Mouse (Mus musculus) neural tube, embryonic 12.5 days (tissue): ENCODE measurements at regions not wholly inside any gene's neighbourhood (a gene's known extent, or its start where the extent isn't known, plus 50 kb on each side); places are given as distances from the start of the nearest gene placed in this dataset.

Experiments used
- ATAC-seq: fragments of 200-750 bp; cut with Nextera tagmentation; 2 replicates; pipeline ENCODE4 v1.8.0; 2017; ENCODE audit warnings: low read depth, mild to moderate bottlenecking, moderate TSS enrichment, moderate library complexity; ENCODE audit not compliant: low FRiP score
- H3K27ac ChIP-seq: fragments of 300-500 bp; sonication (generic); 2 replicates; pipeline ENCODE4 v1.5.1; 2016
- H3K27me3 ChIP-seq: fragments of 300-500 bp; sonication (generic); replicated peaks from 2 replicates; pipeline ENCODE4 v1.6.1; 2016; ENCODE audit warnings: mild to moderate bottlenecking
- H3K36me3 ChIP-seq: fragments of 300-500 bp; sonication (generic); 2 replicates; pipeline ENCODE4 v1.6.1; 2016; ENCODE audit warnings: mild to moderate bottlenecking
- H3K4me1 ChIP-seq: fragments of 300-500 bp; sonication (generic); 2 replicates; pipeline ENCODE4 v1.6.1; 2016
- H3K4me2 ChIP-seq: fragments of 300-500 bp; sonication (generic); replicated peaks from 2 replicates; pipeline ENCODE4 v1.6.1; 2016; ENCODE audit warnings: mild to moderate bottlenecking
- H3K4me3 ChIP-seq: fragments of 300-500 bp; sonication (generic); 2 replicates; pipeline ENCODE4 v1.5.1; 2016
- H3K9ac ChIP-seq: fragments of 300-500 bp; sonication (generic); 2 replicates; pipeline ENCODE4 v1.6.1; 2016; ENCODE audit warnings: mild to moderate bottlenecking
- H3K9me3 ChIP-seq: fragments of 300-500 bp; sonication (generic); 2 replicates; pipeline ENCODE4 v1.6.1; 2016; ENCODE audit warnings: mild to moderate bottlenecking
- WGBS: fragments of 180-500 bp; shearing (Covaris S2); methylation state at CpG from one replicate; pipeline ENCODE4 v1.1.7; 2016; 5-methylcytosine and 5-hydroxymethylcytosine counted together

DNA sequence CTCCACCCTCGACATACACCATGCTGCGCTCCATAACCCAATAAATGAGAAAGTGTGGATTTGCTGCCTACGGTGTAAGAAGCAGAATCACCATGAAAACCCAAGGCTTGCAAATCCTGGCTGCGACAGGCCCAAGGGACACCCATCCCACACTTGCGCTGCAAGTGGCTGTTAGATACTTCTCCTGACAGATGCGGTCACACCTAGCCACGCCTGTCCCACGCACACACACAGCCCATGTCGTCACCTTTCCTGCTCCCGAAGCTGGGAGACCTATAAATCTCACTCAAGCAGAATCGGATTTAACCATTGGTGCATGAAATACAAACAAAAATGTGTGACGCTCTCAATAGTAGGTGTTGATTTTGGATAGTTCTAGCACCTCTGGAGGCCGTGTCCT, 145.8 kb downstream of the Irs2 start:
- WGBS, result 76% methylated on average over 13 of the region's 13 CpGs
- Histone ChIP-seq H3K27me3 (0 out of 2 replicates have a peak, but pooled peaks cover 2% of the 10 kb centered on the region), H3K27ac (no peak overlapping the region), H3K4me2 (no peak overlapping the region), H3K9ac (no peak overlapping the region), H3K9me3 (no peaks in the 10 kb centered on the region), H3K4me1 (peaks cover 12% of the 10 kb centered on the region; the same call in 1 of the 2 replicates), H3K4me3 (no peak overlapping the region), H3K36me3 (no peaks in the 10 kb centered on the region)
- ATAC-seq, result no peak

GRCm38 (mm10) chr8:10860810-10861209, 147.4 kb downstream of the Irs2 start:
- no peak overlapping the region for H3K9ac ChIP-seq
- no peak overlapping the region for H3K27ac ChIP-seq
- peaks cover 10% of the 10 kb centered on the region; the same call in 1 of the 2 replicates for H3K4me1 ChIP-seq
- ATAC-seq, result no peak
- H3K4me3 ChIP-seq, result no peak overlapping the region
- H3K27me3 ChIP-seq, result 0 out of 2 replicates have a peak, but pooled peaks cover 2% of the 10 kb centered on the region
- H3K4me2 ChIP-seq, result no peak overlapping the region
- WGBS, result 89% methylated on average over 4 of the region's 4 CpGs
- no peaks in the 10 kb centered on the region for H3K9me3 ChIP-seq
- H3K36me3 ChIP-seq, result no peaks in the 10 kb centered on the region

DNA sequence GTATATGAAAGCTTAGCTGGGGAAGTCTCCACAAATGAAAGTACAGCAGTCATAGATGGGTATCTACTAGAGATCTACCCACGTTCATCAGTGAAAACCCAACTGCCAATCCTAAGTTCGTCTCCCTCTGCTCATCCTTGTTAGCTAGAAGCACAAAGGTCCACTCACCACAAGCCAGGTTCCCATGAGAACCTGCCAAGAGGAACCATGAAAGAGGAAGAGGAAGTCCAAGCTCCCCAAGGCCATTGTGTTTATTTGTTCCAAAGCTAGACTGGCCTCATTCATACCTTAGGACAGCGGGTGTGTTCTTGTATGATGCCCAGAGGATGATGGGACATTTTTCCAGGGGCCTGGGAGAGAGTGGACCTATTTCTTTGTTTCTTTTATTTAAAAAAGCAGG, 150.4 kb downstream of the Irs2 start:
- Histone ChIP-seq H3K4me3 (no peak overlapping the region), H3K4me2 (no peak overlapping the region), H3K27me3 (0 out of 2 replicates have a peak, but pooled peaks cover 2% of the 10 kb centered on the region), H3K27ac (no peak overlapping the region), H3K9ac (no peak overlapping the region), H3K36me3 (no peaks in the 10 kb centered on the region), H3K9me3 (no peaks in the 10 kb centered on the region), H3K4me1 (peaks cover 3% of the 10 kb centered on the region; the same call in 1 of the 2 replicates)
- 92% methylated on average over 3 of the region's 3 CpGs for WGBS
- no peak for ATAC-seq

DNA sequence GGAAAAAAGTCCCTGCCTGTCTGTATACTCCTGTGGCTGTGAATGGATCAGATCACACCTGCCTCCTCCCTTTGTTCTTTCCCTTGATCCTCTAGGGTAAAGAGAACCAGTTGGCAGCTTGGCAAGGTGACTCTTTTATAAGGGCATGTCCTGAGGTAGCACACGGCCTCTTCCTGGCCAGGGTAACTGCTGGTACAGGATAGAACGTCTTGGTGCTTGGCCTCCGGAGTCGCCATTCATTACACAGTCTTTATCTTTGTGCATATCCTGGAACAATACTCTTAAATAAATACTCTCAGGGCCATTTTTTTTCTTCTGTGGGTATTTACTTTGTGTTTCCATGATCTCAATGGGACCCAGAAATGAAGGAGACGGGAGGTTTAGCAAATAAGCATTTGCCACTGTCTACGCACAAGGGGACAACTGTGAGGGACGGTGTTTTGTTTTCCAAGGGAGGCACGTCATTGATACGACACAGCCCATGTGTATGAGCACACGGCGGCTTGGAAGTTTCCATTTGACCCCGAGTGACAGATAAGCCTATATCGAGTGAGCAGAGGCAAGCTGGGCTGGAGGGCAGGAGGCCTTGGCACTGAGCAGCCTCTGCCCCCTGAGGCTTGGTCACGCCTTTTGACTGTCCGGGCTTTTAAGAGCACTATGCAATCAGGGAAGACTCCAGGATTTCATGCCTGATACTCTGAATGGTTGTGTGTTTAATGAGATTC, 151.1 kb downstream of the Irs2 start:
- H3K9me3 ChIP-seq, result no peaks in the 10 kb centered on the region
- H3K4me2 ChIP-seq, result no peak overlapping the region
- no peak overlapping the region for H3K4me3 ChIP-seq
- H3K27me3 ChIP-seq, result 0 out of 2 replicates have a peak, but pooled peaks cover 2% of the 10 kb centered on the region
- WGBS, result 39% methylated on average over 15 of the region's 15 CpGs
- H3K4me1 ChIP-seq, result peaks cover 3% of the 10 kb centered on the region; the same call in 1 of the 2 replicates
- no peaks in the 10 kb centered on the region for H3K36me3 ChIP-seq
- H3K27ac ChIP-seq, result no peak overlapping the region
- ATAC-seq, result no peak
- no peak overlapping the region for H3K9ac ChIP-seq

- no peak overlapping the region for H3K4me2 ChIP-seq
- no peaks in the 10 kb centered on the region for H3K36me3 ChIP-seq
- WGBS, result 89% methylated on average over 3 of the region's 3 CpGs
- no peak overlapping the region for H3K4me3 ChIP-seq
- H3K9ac ChIP-seq, result no peak overlapping the region
- H3K27ac ChIP-seq, result no peak overlapping the region
- no peaks in the 10 kb centered on the region for H3K9me3 ChIP-seq
- peaks cover 3% of the 10 kb centered on the region; the same call in 1 of the 2 replicates for H3K4me1 ChIP-seq
- no peaks in the 10 kb centered on the region for H3K27me3 ChIP-seq
- ATAC-seq, result no peak
These were observed 152.6 kb downstream of the Irs2 start for GRCm38 (mm10) chr8:10855696-10856095.

GRCm38 (mm10) chr8:10855131-10855530, 153.1 kb downstream of the Irs2 start:
- H3K4me2 ChIP-seq, result no peak overlapping the region
- WGBS, result 82% methylated on average over 4 of the region's 4 CpGs
- H3K36me3 ChIP-seq, result no peaks in the 10 kb centered on the region
- H3K27ac ChIP-seq, result no peak overlapping the region
- H3K9ac ChIP-seq, result no peak overlapping the region
- no peaks in the 10 kb centered on the region for H3K9me3 ChIP-seq
- no peak overlapping the region for H3K4me3 ChIP-seq
- H3K4me1 ChIP-seq, result peaks cover 3% of the 10 kb centered on the region; the same call in 1 of the 2 replicates
- no peak for ATAC-seq
- no peaks in the 10 kb centered on the region for H3K27me3 ChIP-seq

DNA sequence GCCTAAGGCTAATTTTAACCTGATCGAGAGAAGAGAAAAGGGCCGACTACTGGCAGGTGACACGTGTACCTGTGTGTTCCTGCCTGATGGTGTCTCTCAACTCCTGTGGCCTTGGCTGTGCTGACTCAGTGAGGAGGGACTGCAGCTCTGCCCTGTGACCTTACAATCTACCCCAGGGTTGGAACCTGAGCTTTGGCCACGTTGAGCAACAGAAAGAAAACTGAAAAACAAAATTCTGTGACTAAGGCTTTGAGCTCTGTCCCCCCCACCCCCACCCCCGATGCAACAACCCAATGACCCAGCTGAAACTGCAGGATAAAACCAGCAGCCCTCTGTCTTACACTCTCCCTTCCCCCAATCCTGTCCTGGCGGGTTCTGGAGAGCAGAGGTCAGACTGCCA, 153.7 kb downstream of the Irs2 start:
- no peaks in the 10 kb centered on the region for H3K36me3 ChIP-seq
- peaks cover 3% of the 10 kb centered on the region; the same call in 1 of the 2 replicates for H3K4me1 ChIP-seq
- no peak overlapping the region for H3K4me2 ChIP-seq
- H3K9me3 ChIP-seq, result no peaks in the 10 kb centered on the region
- no peak for ATAC-seq
- 67% methylated on average over 6 of the region's 6 CpGs for WGBS
- no peak overlapping the region for H3K4me3 ChIP-seq
- no peaks in the 10 kb centered on the region for H3K27me3 ChIP-seq
- no peak overlapping the region for H3K9ac ChIP-seq
- H3K27ac ChIP-seq, result no peak overlapping the region

DNA sequence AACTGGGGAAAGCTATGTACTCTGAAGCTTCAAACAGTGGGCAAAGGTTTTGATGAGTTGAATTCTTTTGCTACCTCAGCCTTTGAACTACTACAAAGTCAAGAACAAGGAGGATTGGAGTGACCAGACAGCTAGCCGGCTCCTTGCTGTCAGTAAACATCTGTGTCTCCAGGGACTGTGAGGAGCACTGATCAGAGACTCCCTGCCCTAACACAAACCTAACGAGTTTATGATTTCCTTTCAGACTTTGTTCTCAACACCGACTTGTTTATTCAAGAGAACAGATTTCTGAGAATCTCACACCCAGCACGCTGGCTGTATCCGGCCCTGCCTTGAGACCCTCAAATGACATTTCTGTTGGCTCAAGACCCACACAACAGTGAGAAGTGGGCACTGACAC, 154.4 kb downstream of the Irs2 start:
- no peak overlapping the region for H3K27ac ChIP-seq
- no peak for ATAC-seq
- WGBS, result 67% methylated on average over 5 of the region's 5 CpGs

GRCm38 (mm10) chr8:10849916-10850315, 158.3 kb downstream of the Irs2 start:
- WGBS, result 93% methylated on average over 7 of the region's 7 CpGs
- Histone ChIP-seq H3K9ac (no peak overlapping the region), H3K4me2 (no peak overlapping the region), H3K27me3 (no peaks in the 10 kb centered on the region), H3K4me3 (no peak overlapping the region), H3K27ac (no peak overlapping the region), H3K36me3 (no peaks in the 10 kb centered on the region), H3K4me1 (no peaks in the 10 kb centered on the region), H3K9me3 (no peaks in the 10 kb centered on the region)
- no peak for ATAC-seq

More for the DNA sequence above, 154.4 kb downstream of the Irs2 start:
- Histone ChIP-seq H3K27me3 (no peaks in the 10 kb centered on the region), H3K4me1 (peaks cover 3% of the 10 kb centered on the region; the same call in 1 of the 2 replicates), H3K9me3 (no peaks in the 10 kb centered on the region), H3K36me3 (no peaks in the 10 kb centered on the region), H3K9ac (no peak overlapping the region), H3K4me2 (no peak overlapping the region), H3K4me3 (no peak overlapping the region)

GRCm38 (mm10) chr8:10845607-10846006, 162.7 kb downstream of the Irs2 start:
- 67% methylated on average over 6 of the region's 6 CpGs for WGBS
- Histone ChIP-seq H3K36me3 (no peaks in the 10 kb centered on the region), H3K27me3 (no peaks in the 10 kb centered on the region), H3K4me3 (no peak overlapping the region), H3K9me3 (no peaks in the 10 kb centered on the region), H3K4me1 (no peaks in the 10 kb centered on the region), H3K27ac (no peak overlapping the region), H3K4me2 (no peak overlapping the region), H3K9ac (no peak overlapping the region)
- no peak for ATAC-seq

GRCm38 (mm10) chr8:10840853-10841531, 167.3 kb downstream of the Irs2 start:
- Histone ChIP-seq H3K9ac (no peak overlapping the region), H3K4me3 (no peak overlapping the region), H3K4me2 (no peak overlapping the region), H3K9me3 (no peaks in the 10 kb centered on the region), H3K27ac (no peak overlapping the region), H3K4me1 (no peaks in the 10 kb centered on the region), H3K27me3 (no peaks in the 10 kb centered on the region), H3K36me3 (no peaks in the 10 kb centered on the region)
- no peak for ATAC-seq
- 91% methylated on average over 12 of the region's 12 CpGs for WGBS

GRCm38 (mm10) chr8:10840044-10840443, 168.2 kb downstream of the Irs2 start:
- no peak for ATAC-seq
- 85% methylated on average over 1 of the region's 1 CpGs for WGBS
- Histone ChIP-seq H3K27me3 (no peaks in the 10 kb centered on the region), H3K9me3 (no peaks in the 10 kb centered on the region), H3K36me3 (no peaks in the 10 kb centered on the region), H3K4me3 (no peak overlapping the region), H3K9ac (no peak overlapping the region), H3K27ac (no peak overlapping the region), H3K4me1 (no peaks in the 10 kb centered on the region), H3K4me2 (no peak overlapping the region)
